Mouse (Mus musculus) liver, embryonic 14.5 days (tissue): ENCODE data around the gene Rhbdl1. TPM values are rescaled to one million over a fixed set of nuclear protein-coding genes. Genes with fewer than 3 reads are reported as not detected.
A peak's percentile ranks its signal among the peaks of the same experiment; 100 is the strongest.

Experiments
- ATAC-seq: fragments of 200-750 bp; cut with Nextera tagmentation; 2 replicates; pipeline ENCODE4 v1.8.0; 2017; ENCODE audit warnings: moderate number of reproducible peaks, mild to moderate bottlenecking, moderate library complexity; ENCODE audit not compliant: insufficient read depth
- DNase-seq, 3 experiments: peaks; one replicate each; pipeline ENCODE4 v3.0.0-alpha.2; 2012 to 2013; ENCODE audit warnings: low read depth in 3 of 3, low spot score in 3 of 3
- H3K27ac ChIP-seq: fragments of 300-500 bp; sonication (generic); 2 replicates; pipeline ENCODE4 v1.5.1; 2014; ENCODE audit warnings: moderate library complexity, mild to moderate bottlenecking, control low read depth, inconsistent platforms
- H3K27me3 ChIP-seq: fragments of 300-500 bp; sonication (generic); 2 replicates; pipeline ENCODE4 v1.6.1; 2014; ENCODE audit warnings: mild to moderate bottlenecking, low read length, moderate library complexity; ENCODE audit not compliant: control insufficient read depth, insufficient read depth
- H3K36me3 ChIP-seq: fragments of 300-500 bp; sonication (generic); replicated peaks from 2 replicates; pipeline ENCODE4 v1.6.1; 2014; ENCODE audit warnings: low read depth; ENCODE audit not compliant: control insufficient read depth, insufficient read depth
- H3K4me1 ChIP-seq, 2 experiments: fragments of 200-500 bp in 1 of 2; fragments of 300-500 bp in 1 of 2; sonication (generic) in 1 of 2; replicated peaks; 2 replicates each; pipeline ENCODE4 v1.6.1; 2012 to 2014; ENCODE audit warnings: antibody characterized with exemption in 1 of 2, inconsistent platforms in 1 of 2, low read length in 1 of 2; ENCODE audit not compliant: control insufficient read depth in 2 of 2, insufficient read depth in 2 of 2
- H3K4me2 ChIP-seq: fragments of 300-500 bp; sonication (generic); 2 replicates; pipeline ENCODE4 v1.6.1; 2014; ENCODE audit warnings: low read depth, mild to moderate bottlenecking, control low read depth, moderate library complexity
- H3K4me3 ChIP-seq, 2 experiments: fragments of 200-500 bp in 1 of 2; fragments of 300-500 bp in 1 of 2; sonication (generic) in 1 of 2; 2 replicates each; pipeline ENCODE4 v1.5.1; 2012 to 2014; ENCODE audit warnings: low read depth in 2 of 2, low read length in 2 of 2, mild to moderate bottlenecking in 2 of 2, control low read depth in 1 of 2, inconsistent platforms in 1 of 2, moderate library complexity in 1 of 2; ENCODE audit not compliant: insufficient read depth in 1 of 2
- H3K9ac ChIP-seq: fragments of 300-500 bp; sonication (generic); replicated peaks from 2 replicates; pipeline ENCODE4 v1.6.1; 2014; ENCODE audit warnings: mild to moderate bottlenecking, control low read depth, moderate library complexity
- H3K9me3 ChIP-seq: fragments of 300-500 bp; sonication (generic); 2 replicates; pipeline ENCODE4 v1.6.1; 2016; ENCODE audit warnings: low read length, mixed read lengths; ENCODE audit not compliant: control insufficient read depth
- CTCF ChIP-seq: IDR thresholded peaks from 2 replicates; pipeline ENCODE4 v1.5.1; 2016; ENCODE audit warnings: antibody characterized with exemption, low read depth, control low read depth
- EP300 ChIP-seq: IDR thresholded peaks from 2 replicates; pipeline ENCODE4 v1.6.1; 2016; ENCODE audit warnings: antibody characterized with exemption, low read depth
- WGBS: fragments of 180-500 bp; shearing (Covaris S2); extraction: QIAGEN DNeasy Blood & Tissue Kit; methylation state at CpG from one replicate; pipeline ENCODE4 v1.1.7; 2014; ENCODE audit not compliant: insufficient replicate concordance; 5-methylcytosine and 5-hydroxymethylcytosine counted together
- polyA plus RNA-seq, 2 experiments: library from polyadenylated mRNA; depleted of rRNA in 1 of 2; stranded (reverse) in 1 of 2; unstranded in 1 of 2; fragments of >200 nt; fragmentation: Nextera tagmentation in 1 of 2; extraction: Ambion mirVana in 1 of 2; gene quantifications; 2 replicates each; pipeline versions ENCODE4 v1.2.1 to v1.2.3; 2012 to 2014

Gene Rhbdl1
- polyA plus RNA-seq, 2 experiments: 0.58 to 1.5 TPM

- TF ChIP-seq EP300: no peak
- TF ChIP-seq CTCF: no peak
- Histone ChIP-seq H3K9me3 (no peaks in the 10 kb centered on the region), H3K4me2 (peak overlapping the region; percentile 85), H3K27me3 (no peaks in the 10 kb centered on the region), H3K27ac (peak overlapping the region; percentile 32), H3K4me1 (peaks cover 0 to 15% of the 10 kb centered on the region in 2 experiments; a peak in 3 of 4 replicates), H3K9ac (peak overlapping the region; percentile 60), H3K36me3 (no peaks in the 10 kb centered on the region; the same call in 1 of the 2 replicates), H3K4me3 (peak overlapping the region; percentile 54 to 77)
- peak; percentile 63 for ATAC-seq
- WGBS: under 1% methylated on average over 42 of the region's 42 CpGs
- DNase-seq: no peak
These were observed 30.9 kb upstream of the Rhbdl1 start for GRCm38 (mm10) chr17:25867836-25868600.

DNA sequence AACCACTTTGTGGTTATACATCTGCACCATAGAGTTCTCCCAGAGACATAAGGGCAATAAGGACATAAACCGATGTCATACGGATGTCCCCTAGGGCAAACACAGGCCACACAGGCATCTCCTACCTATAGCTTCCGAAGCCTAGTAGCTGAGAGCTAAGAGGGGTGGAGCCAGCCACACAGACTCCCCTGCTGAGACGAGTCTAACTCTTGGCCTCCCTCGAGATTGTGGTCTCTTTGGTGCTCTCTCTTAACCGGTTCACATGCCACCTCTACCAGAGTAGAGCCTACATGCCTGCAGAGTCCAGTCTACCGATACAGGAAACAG, 30.4 kb upstream of the Rhbdl1 start:
- Histone ChIP-seq H3K4me3 (peak overlapping the region; percentile 54 to 77), H3K27ac (peak overlapping the region; percentile 32), H3K27me3 (no peaks in the 10 kb centered on the region), H3K4me1 (peaks cover 0 to 15% of the 10 kb centered on the region in 2 experiments; a peak in 3 of 4 replicates), H3K9ac (peak overlapping the region; percentile 60), H3K4me2 (peak overlapping the region; percentile 85), H3K36me3 (no peaks in the 10 kb centered on the region; the same call in 1 of the 2 replicates), H3K9me3 (no peaks in the 10 kb centered on the region)
- 4% methylated on average over 7 of the region's 7 CpGs for WGBS
- no peak for DNase-seq
- peak; percentile 41 for ATAC-seq
- TF ChIP-seq CTCF (no peak), EP300 (no peak)

GRCm38 (mm10) chr17:25866172-25866571, 29.1 kb upstream of the Rhbdl1 start:
- H3K4me2 ChIP-seq: no peak overlapping the region
- 78% methylated on average over 3 of the region's 3 CpGs for WGBS
- no peak for ATAC-seq

DNA sequence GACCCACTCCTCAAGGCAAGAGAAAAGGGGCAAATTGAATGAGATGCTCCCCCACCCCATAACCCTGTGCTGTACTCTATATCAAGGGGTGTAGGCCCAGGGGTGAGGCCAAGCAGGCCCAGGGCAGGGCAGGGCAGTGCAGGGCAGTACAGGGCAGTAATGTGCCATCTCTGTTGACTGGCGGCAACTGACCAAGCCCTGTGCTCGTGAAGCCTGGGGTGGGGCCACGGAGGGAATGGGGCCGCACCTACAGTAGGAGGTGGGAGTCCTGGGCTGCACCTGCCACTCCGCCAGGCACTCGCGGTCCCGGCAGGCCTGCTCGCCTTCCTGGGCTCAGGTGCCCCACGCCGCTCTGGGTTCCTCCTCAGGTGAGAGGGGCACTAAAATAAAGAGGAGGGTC, 28.2 kb upstream of the Rhbdl1 start:
- no peak for ATAC-seq

More at GRCm38 (mm10) chr17:25866172-25866571, 29.1 kb upstream of the Rhbdl1 start:
- Histone ChIP-seq H3K4me1 (peaks cover 8 to 21% of the 10 kb centered on the region in 2 experiments), H3K9ac (no peak overlapping the region), H3K4me3 (no peak overlapping the region), H3K9me3 (no peaks in the 10 kb centered on the region), H3K36me3 (no peaks in the 10 kb centered on the region; the same call in 1 of the 2 replicates), H3K27me3 (no peaks in the 10 kb centered on the region), H3K27ac (no peak overlapping the region)
- DNase-seq: no peak
- no peak for TF ChIP-seq CTCF
- TF ChIP-seq EP300: no peak

DNA sequence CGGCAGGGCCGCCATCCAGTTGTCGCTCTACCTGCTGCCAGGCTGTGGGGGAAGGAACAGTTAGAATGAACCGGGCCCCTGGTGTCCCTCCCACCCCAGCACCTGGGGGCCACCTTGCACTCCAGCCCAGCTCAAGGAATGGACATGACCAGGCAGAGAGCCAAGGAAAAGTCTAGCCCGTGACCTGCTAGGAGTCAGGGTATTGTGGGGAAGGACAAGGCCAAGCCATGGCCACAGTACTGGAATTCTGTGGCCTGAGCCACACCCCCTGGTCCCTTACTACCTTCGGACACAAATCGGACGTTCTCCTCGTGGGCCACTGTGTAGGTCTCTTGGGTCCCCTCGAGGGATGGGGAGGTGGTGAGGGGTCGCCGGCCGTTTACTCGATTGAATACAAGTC, 27.2 kb upstream of the Rhbdl1 start:
- TF ChIP-seq CTCF (no peak), EP300 (no peak)
- ATAC-seq (no peak), DNase-seq (no peak)
- Histone ChIP-seq H3K27me3 (no peaks in the 10 kb centered on the region), H3K4me1 (peaks cover 16 to 32% of the 10 kb centered on the region in 2 experiments), H3K4me2 (no peak overlapping the region), H3K9me3 (no peaks in the 10 kb centered on the region), H3K4me3 (no peak overlapping the region), H3K36me3 (no peaks in the 10 kb centered on the region; the same call in 1 of the 2 replicates), H3K27ac (no peak overlapping the region), H3K9ac (no peak overlapping the region)
- WGBS: 80% methylated on average over 14 of the region's 14 CpGs

More for the DNA sequence above, 28.2 kb upstream of the Rhbdl1 start:
- H3K9ac ChIP-seq: no peak overlapping the region
- TF ChIP-seq EP300 (no peak), CTCF (no peak)
- H3K4me2 ChIP-seq: no peak overlapping the region
- no peaks in the 10 kb centered on the region for H3K9me3 ChIP-seq
- no peaks in the 10 kb centered on the region; the same call in 1 of the 2 replicates for H3K36me3 ChIP-seq
- no peak overlapping the region for H3K27ac ChIP-seq
- 87% methylated on average over 11 of the region's 11 CpGs for WGBS
- peaks cover 13 to 28% of the 10 kb centered on the region in 2 experiments for H3K4me1 ChIP-seq
- H3K27me3 ChIP-seq: no peaks in the 10 kb centered on the region
- no peak overlapping the region for H3K4me3 ChIP-seq
- no peak for DNase-seq
